Mouse (Mus musculus): ENCODE results near the gene Ttc26. TPM values are rescaled to one million over a fixed set of nuclear protein-coding genes. Genes with fewer than 3 reads are reported as not detected.

Ttc26 gene
- 0.11 TPM for polyA plus RNA-seq (2017; shearing (Covaris generic))

GRCm38 (mm10) chr6:38381129-38381771 lies at the start of gene Ttc26:
TSS of gene Ttc26 (plus strand) at chr6:38381469.

GRCm38 (mm10) chr6:38353811-38354722 lies 27.2 kb upstream of the Ttc26 start, which contains the start of gene Zc3hav1:
TSS of gene Zc3hav1 (minus strand) at chr6:38354603.

GRCm38 (mm10) chr6:38433261-38434033 lies 52.2 kb downstream of the Ttc26 start, which contains the start of gene Ubn2:
TSS of gene Ubn2 (plus strand) at chr6:38433950.

Other genes starting within 250 kb of the Ttc26 start
- 0.37 TPM for gene D630045J12Rik, start 127.5 kb upstream of the Ttc26 start, polyA plus RNA-seq (2017; shearing (Covaris generic))
- 0.80 TPM for gene Zc3hav1l, start 82.2 kb upstream of the Ttc26 start, polyA plus RNA-seq (2017; shearing (Covaris generic))
- 305 TPM for gene Zc3hav1, start 26.9 kb upstream of the Ttc26 start, polyA plus RNA-seq (2017; shearing (Covaris generic))
- gene Ubn2, start 52.5 kb downstream of the Ttc26 start, polyA plus RNA-seq (2017; shearing (Covaris generic)) = 21.7 TPM
- 47.3 TPM for gene Fmc1, start 152.0 kb downstream of the Ttc26 start, polyA plus RNA-seq (2017; shearing (Covaris generic))
- gene Luc7l2, start 169.9 kb downstream of the Ttc26 start, polyA plus RNA-seq (2017; shearing (Covaris generic)) = 75.1 TPM

All from effector memory CD4-positive, alpha-beta T cell, adult 5 months (primary cell).